Mouse (Mus musculus) ovary, postnatal 10 days (tissue): ENCODE measurements around the gene Cyb561.

ENCODE experiments used
- DNase-seq: peaks from one replicate; pipeline ENCODE4 v3.0.0; 2022; ENCODE audit warnings: low spot score

Gene Cyb561

GRCm38 (mm10) chr11:105951601-105952044, 1.5 kb downstream of the Cyb561 start:
- DNase-seq, result no peak

DNA sequence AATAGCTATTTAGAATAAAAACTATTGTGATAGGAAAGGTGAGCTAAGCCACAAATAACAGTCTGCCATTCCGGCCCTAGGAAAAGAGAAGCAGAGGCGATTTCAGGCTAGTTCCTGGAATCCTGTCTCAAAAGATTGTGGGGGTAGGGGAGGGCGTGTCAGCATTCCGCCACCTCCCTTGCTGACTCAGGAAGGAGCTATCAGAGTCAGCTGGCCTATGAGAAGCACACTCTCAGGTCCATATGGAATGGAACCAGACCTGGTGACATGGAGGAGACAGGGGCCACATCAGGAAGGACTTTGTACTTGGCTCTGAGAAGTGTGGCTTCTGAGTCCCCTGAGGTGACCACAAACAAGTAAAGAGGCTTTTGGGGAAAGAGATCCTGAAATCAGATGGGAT, 2.6 kb downstream of the Cyb561 start:
- no peak for DNase-seq

GRCm38 (mm10) chr11:105948255-105948654, 4.9 kb downstream of the Cyb561 start:
- no peak for DNase-seq

DNA sequence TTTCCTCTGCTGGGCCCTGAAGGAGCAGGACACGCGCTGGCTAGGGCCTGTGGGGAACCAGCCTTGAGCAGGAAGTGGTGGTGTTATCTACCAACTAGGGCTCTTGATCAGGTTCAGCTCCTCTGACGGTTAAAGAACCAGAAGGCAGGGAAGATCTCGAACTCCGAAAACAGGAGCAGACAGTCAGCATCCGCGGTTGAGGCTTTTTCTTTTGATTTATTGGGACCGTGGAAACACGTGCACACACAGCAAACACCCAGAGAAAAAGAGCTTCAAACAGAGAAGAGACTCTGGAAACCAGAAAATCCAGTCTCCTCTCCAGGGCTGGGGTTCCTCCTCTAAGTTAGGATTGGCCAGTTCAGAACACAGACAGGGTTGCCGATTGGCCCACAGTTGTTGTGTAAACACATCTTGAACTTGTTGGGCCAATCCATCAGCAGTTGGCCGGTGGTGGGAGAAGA, 6.4 kb downstream of the Cyb561 start:
- no peak for DNase-seq

DNA sequence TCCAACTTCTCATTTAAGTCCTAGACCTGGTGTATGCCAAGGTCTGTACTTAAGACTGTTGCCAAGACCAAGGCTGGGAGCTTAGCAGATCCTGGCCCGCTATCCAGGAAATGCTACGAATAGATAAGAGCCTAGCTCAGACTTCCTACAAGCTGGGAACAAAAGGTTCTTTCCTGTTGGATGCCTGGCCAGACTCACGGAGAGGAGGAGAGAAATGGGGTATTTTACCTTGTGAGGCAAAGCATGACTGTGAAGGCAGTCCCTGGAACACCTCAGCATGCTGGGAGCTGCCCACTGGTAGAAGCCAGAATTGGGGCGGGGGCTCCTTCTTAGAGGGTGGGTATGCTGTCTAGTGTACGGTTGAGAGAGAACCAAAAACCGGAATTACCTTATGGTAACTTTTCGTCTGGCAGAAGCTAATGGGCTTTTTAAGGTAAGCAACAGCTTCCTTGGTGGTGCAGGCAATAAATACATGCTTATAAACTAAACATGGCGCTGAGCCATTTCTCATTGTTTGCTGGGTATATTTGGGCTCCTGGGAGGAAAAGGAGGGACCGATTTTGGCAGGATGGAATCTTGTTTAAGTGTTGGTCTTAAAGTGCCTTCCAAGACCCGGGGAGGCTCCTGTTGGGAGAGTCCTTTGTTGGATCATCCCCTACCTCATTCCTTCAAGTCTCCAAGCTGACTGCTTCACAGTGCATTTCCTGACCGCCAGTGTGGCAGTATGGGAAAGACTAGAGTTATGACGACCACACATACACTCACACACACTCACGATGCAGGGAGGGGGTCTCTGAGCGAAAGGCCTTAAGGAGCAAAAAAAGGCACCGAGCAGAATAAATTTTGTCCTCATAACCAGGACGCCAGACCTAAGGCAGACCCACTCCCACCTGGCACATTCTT, 8.1 kb downstream of the Cyb561 start:
- no peak for DNase-seq

DNA sequence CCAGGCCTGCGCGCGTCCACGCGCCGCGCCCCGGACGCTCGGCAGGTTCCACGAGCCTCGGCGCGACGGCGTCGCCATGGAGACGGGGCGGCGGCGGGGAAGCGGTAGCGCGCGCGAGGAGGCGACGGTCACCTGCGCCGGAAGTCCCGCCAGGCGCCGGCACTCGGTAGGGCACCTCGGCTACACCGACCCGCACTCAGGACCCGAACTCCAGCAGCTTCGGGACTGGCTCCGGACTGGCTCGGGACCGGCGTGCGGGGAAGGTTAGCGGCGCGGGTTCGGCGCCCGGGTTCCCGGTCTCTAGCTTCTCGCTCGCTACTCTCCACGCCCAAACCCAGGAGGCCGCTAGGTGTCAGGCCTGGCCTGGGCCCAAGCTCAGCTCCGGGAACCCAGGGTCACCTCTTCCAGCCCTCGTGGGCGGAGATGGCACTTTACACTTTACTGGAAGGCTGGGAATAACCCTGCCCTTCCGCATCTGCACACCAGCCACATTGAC, 9.0 kb downstream of the Cyb561 start:
- DNase-seq, result no peak

GRCm38 (mm10) chr11:105943133-105944102, 9.7 kb downstream of the Cyb561 start:
- DNase-seq, result no peak

GRCm38 (mm10) chr11:105941973-105942372, 11.2 kb downstream of the Cyb561 start:
- DNase-seq, result no peak

DNA sequence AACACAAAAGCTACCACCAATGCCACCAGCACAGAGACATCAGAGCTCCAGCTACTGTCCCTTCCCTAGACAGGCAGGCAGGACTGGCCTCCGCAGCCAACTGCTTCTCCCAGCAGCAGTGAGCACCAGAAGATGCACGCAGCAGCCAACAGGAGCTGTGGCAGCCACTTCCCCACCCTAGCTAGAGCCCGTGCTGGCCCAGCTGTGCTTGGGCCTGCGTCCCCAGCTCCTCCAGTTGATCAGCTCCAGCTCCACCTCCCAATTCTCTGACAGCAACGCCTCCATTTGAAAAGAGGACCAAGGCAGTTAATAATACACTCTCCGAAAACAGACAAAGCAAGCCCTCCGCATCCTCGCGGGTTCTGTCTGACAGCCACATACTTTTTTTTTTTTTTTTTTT, 14.4 kb downstream of the Cyb561 start:
- no peak for DNase-seq

DNA sequence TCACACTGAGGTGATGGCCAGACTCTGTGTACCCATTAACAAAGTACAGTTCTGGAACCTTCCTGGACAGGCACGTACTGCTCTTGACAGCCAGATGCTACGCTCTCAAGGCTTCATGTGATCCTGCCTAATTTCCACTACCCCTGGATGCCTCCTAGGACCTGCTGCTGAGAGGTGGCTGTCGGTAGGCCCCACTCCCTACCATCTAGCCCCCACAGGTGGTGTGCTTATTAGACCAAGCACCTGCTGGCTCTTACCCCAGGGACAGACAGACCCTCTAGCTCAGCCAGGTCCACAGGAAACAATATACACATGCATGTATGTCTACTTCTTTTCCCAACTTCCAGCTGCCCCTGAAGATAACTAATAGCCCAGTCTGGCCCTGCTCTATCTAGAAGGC, 16.2 kb downstream of the Cyb561 start:
- DNase-seq, result no peak

- DNase-seq, result no peak
Observed at GRCm38 (mm10) chr11:105936200-105936599, 16.9 kb downstream of the Cyb561 start.

- DNase-seq, result no peak
Observed at GRCm38 (mm10) chr11:105935496-105935895, 17.6 kb downstream of the Cyb561 start.

DNA sequence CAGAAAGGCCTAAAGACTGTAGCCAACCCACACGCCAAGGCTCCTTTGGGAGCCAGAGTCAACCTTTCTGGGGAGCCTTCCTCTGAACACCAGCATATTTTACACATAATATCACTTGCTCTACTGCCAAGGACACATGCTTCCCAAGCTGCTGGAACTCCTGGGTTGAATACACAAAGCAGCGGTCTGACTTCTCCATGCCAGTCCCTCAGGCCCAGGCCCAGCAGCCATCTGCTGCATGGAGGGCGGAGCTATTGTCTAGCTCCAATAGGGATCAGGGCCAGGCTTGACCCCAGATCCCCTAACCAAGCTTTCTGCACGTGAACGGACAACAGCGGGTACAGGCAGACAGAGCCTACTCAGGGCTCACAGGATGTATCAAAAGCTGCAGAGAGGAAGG, 18.3 kb downstream of the Cyb561 start:
- DNase-seq, result no peak

DNA sequence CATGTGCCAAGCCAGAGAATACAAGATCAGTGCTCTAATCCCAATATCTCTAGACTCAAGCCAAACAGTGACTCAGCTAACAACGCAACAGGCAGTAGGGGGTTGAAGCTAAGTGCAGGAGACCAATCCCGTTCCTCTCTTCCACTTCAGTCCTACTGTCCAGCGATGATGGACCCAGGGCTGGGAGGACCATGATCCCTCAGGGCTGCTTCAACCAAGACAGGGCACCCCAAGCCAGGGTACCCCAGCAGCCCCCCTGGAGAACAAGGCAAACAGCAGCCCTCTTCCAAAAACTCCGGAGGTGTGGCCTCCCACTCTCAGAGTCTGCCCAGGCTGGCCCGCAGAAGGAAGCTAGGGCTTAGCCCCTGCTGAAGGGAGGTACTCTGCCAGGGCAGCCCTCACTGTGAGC, 18.8 kb downstream of the Cyb561 start:
- DNase-seq, result no peak

DNA sequence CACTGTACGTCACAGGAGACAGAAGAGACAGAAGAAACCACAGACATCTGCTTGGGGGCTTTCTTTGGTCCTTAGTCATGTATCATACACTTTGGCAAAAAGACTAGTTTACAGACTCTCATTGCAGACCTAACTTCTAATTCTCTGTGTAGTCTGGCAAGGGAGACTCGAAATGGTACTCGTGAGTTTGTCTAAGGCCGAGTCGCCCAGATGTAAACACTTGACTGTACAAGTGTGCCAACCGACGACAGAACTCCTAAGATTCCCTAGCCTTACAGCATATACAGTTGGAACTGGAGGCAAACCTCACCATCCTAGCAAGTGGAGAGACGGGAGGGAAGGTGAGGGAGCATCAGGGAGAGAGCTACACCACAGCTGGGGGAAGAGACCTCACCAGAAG, 19.4 kb downstream of the Cyb561 start:
- no peak for DNase-seq

DNA sequence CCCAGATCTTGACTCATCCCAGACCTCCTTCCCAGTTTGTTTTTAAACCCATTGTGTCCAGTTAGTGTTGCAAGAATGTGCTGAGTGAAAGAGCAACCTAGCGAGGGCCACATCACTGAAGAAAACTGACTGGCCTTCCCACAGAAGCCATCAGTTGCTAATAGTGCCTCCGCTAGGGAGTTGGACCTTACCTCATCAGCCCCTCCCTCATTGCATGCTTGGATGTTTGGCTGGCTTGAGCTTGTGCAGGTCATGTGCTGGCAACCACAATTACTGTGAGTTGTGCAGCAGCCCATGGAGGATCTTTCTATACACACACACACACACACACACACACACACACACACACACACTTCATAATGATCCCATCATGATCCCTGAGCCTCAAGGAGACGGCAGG, 21.8 kb downstream of the Cyb561 start:
- DNase-seq, result no peak

DNA sequence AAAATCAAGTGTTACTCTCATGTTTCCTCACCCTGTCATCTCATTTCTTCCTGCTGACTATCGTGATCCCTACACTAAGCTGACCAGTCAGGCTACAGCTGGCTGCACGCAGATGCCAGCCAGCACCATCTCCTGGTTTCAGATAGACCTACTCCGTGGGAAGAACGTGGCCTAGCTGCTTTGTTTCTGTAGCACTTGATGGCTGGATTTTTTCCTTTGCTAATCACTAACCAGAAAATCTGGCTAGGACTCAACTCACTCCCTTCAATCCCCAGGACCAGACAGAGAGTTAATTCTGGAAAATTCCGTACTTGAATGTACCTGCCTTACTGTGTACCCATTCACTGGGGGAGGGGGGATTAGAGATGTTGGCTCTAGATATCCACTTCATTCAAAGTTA, 25.0 kb downstream of the Cyb561 start:
- DNase-seq, result no peak

DNA sequence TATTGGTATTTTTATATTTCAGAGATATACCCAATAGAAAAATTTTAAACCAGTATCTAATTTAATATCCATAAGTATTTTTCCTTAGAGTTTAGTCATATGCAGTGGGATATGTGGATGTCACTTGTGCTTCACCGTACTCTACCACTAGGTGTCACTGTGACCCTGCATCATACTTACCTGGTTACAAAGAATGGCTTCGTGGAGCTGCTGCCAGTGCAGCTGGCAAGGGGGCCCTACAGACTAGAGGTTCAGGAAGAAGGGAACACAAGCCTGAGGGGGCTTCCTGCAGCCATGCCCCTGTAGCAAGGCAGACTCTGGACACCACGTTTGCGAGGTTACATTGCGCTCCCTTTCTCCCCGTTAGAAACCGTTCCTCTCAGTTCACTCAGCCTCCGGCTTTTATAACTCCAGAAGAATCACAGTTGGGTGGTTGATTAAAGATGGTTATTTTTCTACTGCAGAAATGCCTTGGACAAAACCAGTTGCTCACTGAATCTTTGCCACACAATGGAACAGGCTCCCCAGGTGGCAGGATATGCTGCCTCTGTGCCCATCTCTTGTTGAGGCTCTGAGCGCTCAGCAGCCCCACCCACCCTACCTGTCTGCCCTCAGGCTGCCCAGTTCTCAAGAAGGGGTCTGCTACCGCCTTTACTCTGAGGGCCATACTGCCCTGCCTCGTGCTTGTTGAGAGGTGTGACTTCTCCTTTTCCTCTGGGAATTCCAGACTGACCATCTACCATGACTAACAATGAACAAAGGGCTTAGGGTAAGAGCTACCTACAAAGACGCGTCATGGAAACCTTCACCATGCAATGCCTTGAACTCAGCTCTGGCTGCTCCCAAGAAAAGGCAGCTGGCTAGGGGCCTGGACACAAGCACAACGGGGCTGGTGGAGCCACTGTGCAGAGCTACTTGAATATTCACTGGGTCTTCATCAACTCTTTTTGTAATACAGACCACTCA, 25.8 kb downstream of the Cyb561 start:
- DNase-seq, result no peak

GRCm38 (mm10) chr11:105922769-105923663, 30.1 kb downstream of the Cyb561 start:
- no peak for DNase-seq

GRCm38 (mm10) chr11:105921275-105921674, 31.9 kb downstream of the Cyb561 start:
- no peak for DNase-seq
